Mouse (Mus musculus) lung, embryonic 16.5 days (tissue): ENCODE results near the gene Cnot6. TPM values are rescaled to one million over a fixed set of nuclear protein-coding genes. Genes with fewer than 3 reads are reported as not detected.

Experiments used
- ATAC-seq: fragments of 200-750 bp; cut with Nextera tagmentation; 2 replicates; pipeline ENCODE4 v1.8.0; 2017; ENCODE audit warnings: low read depth, mild to moderate bottlenecking, moderate library complexity
- H3K27ac ChIP-seq: fragments of 300-500 bp; sonication (generic); 2 replicates; pipeline ENCODE4 v1.5.1; 2014; ENCODE audit warnings: mild to moderate bottlenecking, control low read depth, low read length
- H3K27me3 ChIP-seq: fragments of 300-500 bp; sonication (generic); 2 replicates; pipeline ENCODE4 v1.6.1; 2014; ENCODE audit warnings: low read depth, low read length, mixed read lengths; ENCODE audit not compliant: control insufficient read depth, insufficient read depth
- H3K36me3 ChIP-seq: fragments of 300-500 bp; sonication (generic); 2 replicates; pipeline ENCODE4 v1.6.1; 2014; ENCODE audit warnings: low read length; ENCODE audit not compliant: control insufficient read depth, insufficient read depth
- H3K4me1 ChIP-seq: fragments of 300-500 bp; sonication (generic); replicated peaks from 2 replicates; pipeline ENCODE4 v1.6.1; 2014; ENCODE audit warnings: low read length, mixed read lengths; ENCODE audit not compliant: control insufficient read depth, insufficient read depth
- H3K4me2 ChIP-seq: fragments of 300-500 bp; sonication (generic); 2 replicates; pipeline ENCODE4 v1.6.1; 2014; ENCODE audit warnings: low read depth, low read length, control low read depth
- H3K4me3 ChIP-seq: fragments of 300-500 bp; sonication (generic); 2 replicates; pipeline ENCODE4 v1.5.1; 2014; ENCODE audit warnings: mild to moderate bottlenecking, low read length, control low read depth
- H3K9ac ChIP-seq: fragments of 300-500 bp; sonication (generic); 2 replicates; pipeline ENCODE4 v1.6.1; 2014; ENCODE audit warnings: low read length, control low read depth
- H3K9me3 ChIP-seq: fragments of 300-500 bp; sonication (generic); 2 replicates; pipeline ENCODE4 v1.6.1; 2016; ENCODE audit warnings: low read length; ENCODE audit not compliant: control insufficient read depth
- WGBS: fragments of 180-500 bp; shearing (Covaris S2); extraction: QIAGEN DNeasy Blood & Tissue Kit; methylation state at CpG from one replicate; pipeline ENCODE4 v1.1.7; 2014; 5-methylcytosine and 5-hydroxymethylcytosine counted together
- polyA plus RNA-seq: library from polyadenylated mRNA; unstranded; fragments of >200 nt; fragmentation: Nextera tagmentation; extraction: Ambion mirVana; gene quantifications from 2 replicates; pipeline ENCODE4 v1.2.1, GENCODE M21; 2015

The Cnot6 gene
- polyA plus RNA-seq, 1 experiment from 2014 or later = 57.1 TPM

DNA sequence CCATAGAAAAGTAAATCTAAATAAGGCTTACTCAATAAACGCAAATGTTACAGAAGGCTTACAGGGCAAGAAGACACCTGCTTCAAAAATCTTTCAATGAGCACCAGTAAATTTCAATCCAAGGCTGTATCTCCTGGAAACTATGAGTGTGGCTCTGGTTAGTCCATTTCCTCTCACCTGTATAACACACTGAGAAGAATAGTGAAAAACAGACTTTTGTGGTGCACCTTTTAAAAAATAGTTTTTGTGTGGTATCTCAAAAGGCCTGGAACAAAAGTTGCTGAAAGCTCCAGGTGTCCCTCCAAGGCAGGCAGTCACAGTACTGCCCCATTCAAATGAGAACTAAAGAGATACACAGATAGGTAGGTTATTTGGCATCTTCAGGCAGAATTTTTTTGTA lies 13.4 kb downstream of the Cnot6 start:
- Histone ChIP-seq H3K4me1 (no peaks in the 10 kb centered on the region), H3K27ac (no peak overlapping the region), H3K36me3 (peaks cover 21% of the 10 kb centered on the region), H3K4me3 (no peak overlapping the region), H3K9me3 (no peaks in the 10 kb centered on the region), H3K4me2 (no peak overlapping the region), H3K9ac (no peak overlapping the region), H3K27me3 (no peaks in the 10 kb centered on the region)
- ATAC-seq = no peak
- WGBS = 91% methylated on average over 1 of the region's 1 CpGs

DNA sequence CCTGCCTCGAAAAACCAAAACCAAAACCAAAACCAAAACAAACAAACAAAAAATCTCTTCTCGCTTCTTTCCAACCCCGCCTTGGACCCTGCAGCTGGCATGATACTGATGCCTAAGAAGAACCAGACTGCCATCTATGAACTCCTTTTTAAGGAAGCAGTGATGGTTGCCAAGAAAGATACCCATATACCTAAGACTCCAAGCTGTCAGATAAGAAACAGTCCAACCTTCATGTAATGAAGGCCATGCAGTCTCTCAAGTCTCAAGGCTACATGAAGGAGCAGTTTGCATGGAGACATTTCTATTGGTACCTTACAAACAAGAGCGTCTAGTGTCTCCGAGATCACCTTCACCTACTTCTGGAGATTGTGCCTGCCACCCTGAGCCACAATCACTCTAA lies 14.7 kb downstream of the Cnot6 start:
- Histone ChIP-seq H3K4me2 (no peak overlapping the region), H3K4me3 (no peak overlapping the region), H3K9me3 (no peaks in the 10 kb centered on the region), H3K27ac (no peak overlapping the region), H3K4me1 (no peaks in the 10 kb centered on the region), H3K36me3 (peaks cover 25% of the 10 kb centered on the region), H3K9ac (no peak overlapping the region), H3K27me3 (no peaks in the 10 kb centered on the region)
- ATAC-seq = no peak
- WGBS = 83% methylated on average over 5 of the region's 5 CpGs

DNA sequence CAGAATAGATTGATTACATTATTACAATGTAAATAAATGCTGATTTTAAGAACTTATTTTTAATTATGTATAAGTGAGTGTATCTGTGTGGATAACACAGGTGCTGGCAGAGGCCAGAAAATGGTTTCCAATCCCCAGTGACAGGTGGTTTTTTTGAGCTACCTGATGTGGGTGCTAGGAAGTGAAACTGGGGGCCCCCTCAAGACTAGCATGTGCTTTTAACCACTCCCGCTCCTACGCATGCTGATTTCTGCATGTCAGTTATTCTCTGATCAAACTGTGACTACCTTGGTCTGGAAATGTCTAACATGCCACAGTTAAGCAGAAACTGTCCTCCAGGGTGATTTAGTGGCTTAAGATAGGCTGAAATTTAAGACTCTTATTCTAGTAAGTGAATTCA lies 16.1 kb downstream of the Cnot6 start:
- ATAC-seq = no peak
- Histone ChIP-seq H3K9me3 (no peaks in the 10 kb centered on the region), H3K4me2 (no peak overlapping the region), H3K36me3 (peaks cover 23% of the 10 kb centered on the region), H3K4me1 (no peaks in the 10 kb centered on the region), H3K4me3 (no peak overlapping the region), H3K27me3 (no peaks in the 10 kb centered on the region), H3K27ac (no peak overlapping the region), H3K9ac (no peak overlapping the region)
- whole genome bisulfite sequencing = 93% methylated on average over 2 of the region's 2 CpGs

GRCm38 (mm10) chr11:49695695-49696094 lies 16.8 kb downstream of the Cnot6 start:
- Histone ChIP-seq H3K9me3 (no peaks in the 10 kb centered on the region), H3K27me3 (no peaks in the 10 kb centered on the region), H3K4me2 (no peak overlapping the region), H3K4me1 (no peaks in the 10 kb centered on the region), H3K9ac (no peak overlapping the region), H3K4me3 (no peak overlapping the region), H3K36me3 (peaks cover 17% of the 10 kb centered on the region), H3K27ac (no peak overlapping the region)
- WGBS = 82% methylated on average over 2 of the region's 2 CpGs
- ATAC-seq = no peak

DNA sequence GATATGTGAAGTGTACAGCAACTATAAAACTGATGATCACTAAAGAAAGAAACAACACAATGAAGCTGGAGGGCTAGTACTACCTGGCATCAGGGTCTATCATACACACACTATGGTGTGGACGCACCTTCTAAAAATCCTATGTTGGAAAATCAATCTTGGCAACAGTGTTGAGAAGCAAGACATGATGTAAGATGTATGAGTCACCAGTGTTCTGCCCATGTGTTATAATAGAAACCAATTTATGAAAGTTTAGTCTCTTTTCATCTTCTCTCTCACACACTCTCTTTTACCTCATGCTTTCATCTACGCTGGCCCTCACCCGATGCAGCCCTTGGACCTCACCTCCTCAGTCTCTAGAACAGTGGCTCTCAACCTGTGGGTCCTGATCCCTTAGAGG lies 17.5 kb downstream of the Cnot6 start:
- peaks cover 20% of the 10 kb centered on the region for H3K36me3 ChIP-seq
- H3K9ac ChIP-seq = no peak overlapping the region
- no peak overlapping the region for H3K4me2 ChIP-seq
- 95% methylated on average over 3 of the region's 3 CpGs for WGBS
- H3K9me3 ChIP-seq = no peaks in the 10 kb centered on the region
- H3K27me3 ChIP-seq = no peaks in the 10 kb centered on the region
- H3K4me3 ChIP-seq = no peak overlapping the region
- H3K4me1 ChIP-seq = no peaks in the 10 kb centered on the region
- H3K27ac ChIP-seq = no peak overlapping the region
- ATAC-seq = no peak

GRCm38 (mm10) chr11:49684237-49684973 lies 28.1 kb downstream of the Cnot6 start:
- H3K9me3 ChIP-seq = no peaks in the 10 kb centered on the region
- WGBS = 90% methylated on average over 12 of the region's 12 CpGs
- H3K4me3 ChIP-seq = no peak overlapping the region
- H3K9ac ChIP-seq = no peak overlapping the region
- no peaks in the 10 kb centered on the region for H3K27me3 ChIP-seq
- H3K27ac ChIP-seq = no peak overlapping the region
- no peak for ATAC-seq
- peaks cover 50% of the 10 kb centered on the region for H3K36me3 ChIP-seq
- H3K4me1 ChIP-seq = no peaks in the 10 kb centered on the region
- no peak overlapping the region for H3K4me2 ChIP-seq

DNA sequence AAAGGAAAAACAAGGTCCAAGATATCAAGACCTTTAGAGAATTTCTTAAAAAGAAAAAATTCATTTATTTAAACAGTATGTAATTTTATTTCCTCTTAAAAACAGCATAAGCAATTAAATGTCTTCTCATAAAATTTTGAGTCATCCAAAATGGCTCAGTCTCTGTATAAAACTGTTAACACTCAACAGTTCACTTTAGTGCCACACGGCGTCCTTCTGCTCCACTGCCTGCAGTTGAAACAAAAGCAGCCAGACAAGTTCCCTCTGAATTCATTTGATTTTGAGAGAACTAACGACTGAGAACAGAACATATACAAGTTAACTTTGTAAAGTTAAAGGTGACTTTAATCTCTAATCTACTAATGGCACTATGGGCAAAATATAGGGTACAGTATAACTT lies 39.1 kb downstream of the Cnot6 start:
- 67% methylated on average over 3 of the region's 3 CpGs for WGBS
- no peak overlapping the region for H3K27ac ChIP-seq
- H3K27me3 ChIP-seq = no peaks in the 10 kb centered on the region
- no peak overlapping the region for H3K9ac ChIP-seq
- H3K9me3 ChIP-seq = no peaks in the 10 kb centered on the region
- peaks cover 40% of the 10 kb centered on the region for H3K36me3 ChIP-seq
- no peak for ATAC-seq
- no peak overlapping the region for H3K4me2 ChIP-seq
- H3K4me1 ChIP-seq = no peaks in the 10 kb centered on the region
- no peak overlapping the region for H3K4me3 ChIP-seq

GRCm38 (mm10) chr11:49665462-49665861 lies 47.1 kb downstream of the Cnot6 start:
- no peak for ATAC-seq
- WGBS = 70% methylated on average over 4 of the region's 4 CpGs

GRCm38 (mm10) chr11:49664262-49665140 lies 48.0 kb downstream of the Cnot6 start:
- Histone ChIP-seq H3K9me3 (no peaks in the 10 kb centered on the region), H3K4me2 (no peak overlapping the region), H3K9ac (no peak overlapping the region), H3K27me3 (no peaks in the 10 kb centered on the region), H3K4me3 (no peak overlapping the region), H3K27ac (no peak overlapping the region), H3K36me3 (no peaks in the 10 kb centered on the region), H3K4me1 (no peaks in the 10 kb centered on the region; the same call in 1 of the 2 replicates)
- WGBS = 70% methylated on average over 12 of the region's 12 CpGs
- peak; percentile 23; the same call in 1 of the 2 replicates for ATAC-seq

More at GRCm38 (mm10) chr11:49665462-49665861, 47.1 kb downstream of the Cnot6 start:
- H3K27ac ChIP-seq = no peak overlapping the region
- peaks cover 7% of the 10 kb centered on the region for H3K36me3 ChIP-seq
- H3K4me1 ChIP-seq = no peaks in the 10 kb centered on the region
- H3K4me3 ChIP-seq = no peak overlapping the region
- no peak overlapping the region for H3K9ac ChIP-seq
- no peak overlapping the region for H3K4me2 ChIP-seq
- H3K27me3 ChIP-seq = no peaks in the 10 kb centered on the region
- no peaks in the 10 kb centered on the region for H3K9me3 ChIP-seq
